Mouse (Mus musculus): Measurements from ENCODE around the gene Rlim. TPM values are rescaled to one million over a fixed set of nuclear protein-coding genes. Genes with fewer than 3 reads are reported as not detected.

Gene Rlim
- 10 to 100 TPM; 28.3 to 32.7 TPM for polyA plus RNA-seq (2017; shearing (Covaris generic))

- peak; percentile 96 for ATAC-seq
Observed at GRCm38 (mm10) chrX:103981169-103981689, at the start of gene Rlim. Gene Rlim, minus strand, starts transcription at chrX:103981284.

- no peak for ATAC-seq
Observed at GRCm38 (mm10) chrX:104017196-104017595, 36.1 kb upstream of the Rlim start.

GRCm38 (mm10) chrX:104015048-104015447 is 34.0 kb upstream of the Rlim start:
- ATAC-seq = no peak

- no peak for ATAC-seq
Observed at GRCm38 (mm10) chrX:104013318-104013811, 32.3 kb upstream of the Rlim start.

GRCm38 (mm10) chrX:103994741-103995140 is 13.7 kb upstream of the Rlim start:
- no peak for ATAC-seq

- no peak for ATAC-seq
Observed at GRCm38 (mm10) chrX:103993864-103994263, 12.8 kb upstream of the Rlim start.

- ATAC-seq = no peak
Observed at GRCm38 (mm10) chrX:103991702-103992101, 10.6 kb upstream of the Rlim start.

- peak; percentile 57 for ATAC-seq
Observed at GRCm38 (mm10) chrX:103990392-103990791, 9.3 kb upstream of the Rlim start.

GRCm38 (mm10) chrX:103987215-103987964 is 6.3 kb upstream of the Rlim start:
- no peak for ATAC-seq

GRCm38 (mm10) chrX:103986159-103986558 is 5.1 kb upstream of the Rlim start:
- no peak for ATAC-seq

GRCm38 (mm10) chrX:103984992-103985391 is 3.9 kb upstream of the Rlim start:
- no peak for ATAC-seq

GRCm38 (mm10) chrX:103981806-103982205 is 722 bp upstream of the Rlim start:
- ATAC-seq = no peak

- peak; percentile 17 for ATAC-seq
Observed at GRCm38 (mm10) chrX:103980590-103981168, 405 bp downstream of the Rlim start.

GRCm38 (mm10) chrX:103980036-103980435 is 1.0 kb downstream of the Rlim start:
- peak; percentile 10 for ATAC-seq

- no peak for ATAC-seq
Observed at GRCm38 (mm10) chrX:103939701-103940100, 41.4 kb downstream of the Rlim start.

- no peak for ATAC-seq
Observed at GRCm38 (mm10) chrX:103937333-103937732, 43.8 kb downstream of the Rlim start.

GRCm38 (mm10) chrX:103922436-103922835 is 58.6 kb downstream of the Rlim start:
- ATAC-seq = no peak

- no peak for ATAC-seq
Observed at GRCm38 (mm10) chrX:103918954-103919353, 62.1 kb downstream of the Rlim start.

- ATAC-seq = peak; percentile 34
Observed at GRCm38 (mm10) chrX:103914790-103915189, 66.3 kb downstream of the Rlim start.

Data from CD4-positive, CD25-positive, alpha-beta regulatory T cell, adult 4 months (primary cell).